Mouse (Mus musculus) mouse embryonic stem cell (cell line): ENCODE data around the gene Farp1.
"Not testable (repeated sequence)": the region's sequence is repeated elsewhere in the genome, so short reads cannot be mapped to it uniquely, and the experiment has no call there.

ENCODE experiments used
- in situ Hi-C, 2 experiments: fragments of 300-500 bp; cut with MboI; formaldehyde crosslinking; loops; 1 replicate in 1 of 2; 3 replicates in 1 of 2; pipeline ENCODE4 v1.14.3; 2019 to 2020; ENCODE audit warnings: low sequenced_read_pairs in 2 of 2, low pct_unique_long_range_greater_than_20kb in 1 of 2, mixed read lengths in 1 of 2; ENCODE audit not compliant: unreplicated experiment in 1 of 2

The Farp1 gene

DNA sequence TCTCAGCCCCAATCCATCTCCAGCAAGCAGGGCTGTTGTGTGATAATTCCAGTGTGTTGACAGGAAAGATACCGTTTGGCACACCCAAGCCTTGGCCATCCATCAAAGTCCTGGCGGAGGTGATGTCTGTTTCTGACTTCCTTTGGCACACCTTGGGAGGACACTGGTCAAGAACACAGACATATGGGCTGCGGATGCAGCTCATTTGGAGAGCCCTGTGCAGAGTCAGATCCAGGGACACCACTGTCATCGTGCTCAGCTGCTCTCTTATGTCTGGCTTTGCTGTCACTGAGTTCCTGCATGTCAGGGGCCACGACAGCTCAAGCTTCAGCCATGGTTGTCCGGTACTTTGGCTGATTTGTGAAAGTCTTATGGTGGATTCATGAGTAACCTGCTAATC is 12.8 kb downstream of the Farp1 start:
- in situ Hi-C loops: no loop called here

- in situ Hi-C loops: not testable (repeated sequence)
Observed at GRCm38 (mm10) chr14:121051002-121051401, 16.0 kb downstream of the Farp1 start.

DNA sequence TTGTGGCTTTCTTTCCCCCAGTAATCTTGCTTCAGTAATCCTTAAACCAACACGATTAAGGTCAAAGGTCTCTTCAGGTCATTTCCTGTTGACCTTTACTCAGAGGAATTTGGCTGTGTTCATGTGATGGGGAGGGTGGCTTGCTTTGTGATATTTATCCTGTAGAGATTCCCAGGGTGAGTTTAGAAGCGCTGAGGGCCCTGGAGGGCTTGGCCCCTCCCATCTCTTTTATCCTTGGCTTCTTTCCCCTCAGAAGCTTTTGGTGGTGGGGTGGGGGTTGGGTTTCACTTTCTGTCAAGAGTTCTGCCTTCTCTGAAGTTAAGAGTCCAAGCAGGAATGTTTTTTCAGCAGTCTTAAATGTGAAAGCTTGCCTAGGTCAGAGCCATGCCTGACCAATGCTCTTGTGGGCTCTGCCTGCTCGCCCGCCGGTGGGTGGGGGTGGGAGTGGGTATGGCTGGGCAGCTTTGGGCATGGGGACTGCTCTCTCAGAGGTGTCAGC is 18.1 kb downstream of the Farp1 start:
- in situ Hi-C loops: no loop called here

DNA sequence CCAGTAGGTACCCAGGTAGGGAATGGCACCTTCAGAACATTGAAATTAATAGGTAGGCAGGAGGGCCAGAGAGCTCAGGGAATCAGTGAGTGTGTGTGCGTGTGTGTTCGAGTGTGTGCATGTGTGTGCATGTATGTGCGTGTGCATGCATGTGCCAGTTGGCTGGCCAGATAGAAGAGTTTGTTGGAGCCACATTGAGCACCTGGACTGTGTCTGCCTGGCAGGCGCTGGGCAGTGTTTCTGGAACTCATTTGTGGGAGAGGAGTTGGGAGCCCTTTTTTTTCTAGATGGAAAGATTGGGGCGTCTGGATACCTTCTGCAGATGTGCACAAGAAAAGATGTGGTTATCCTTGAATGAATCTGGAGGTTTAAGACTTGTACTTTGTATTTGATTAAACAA is 19.1 kb downstream of the Farp1 start:
- in situ Hi-C loops: no loop called here

DNA sequence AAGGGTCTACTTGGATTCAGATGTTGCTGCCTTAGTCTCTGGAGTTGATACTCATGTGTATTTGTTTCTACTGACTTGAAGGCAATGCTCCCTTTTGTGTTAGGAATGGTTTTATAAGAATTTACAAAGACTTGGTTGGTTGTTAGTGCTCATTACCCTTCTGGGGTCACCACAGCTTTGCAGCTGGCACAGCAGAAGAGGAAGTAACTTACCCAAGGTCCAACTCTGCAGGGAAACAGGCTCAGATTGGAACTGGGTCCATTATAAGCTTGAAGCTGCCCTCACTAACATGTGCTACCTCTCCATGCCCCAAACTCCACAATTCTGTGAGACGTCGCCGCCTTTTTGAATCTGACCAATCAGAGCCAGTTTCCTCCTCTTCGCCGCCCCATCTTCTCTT is 22.8 kb downstream of the Farp1 start:
- in situ Hi-C loops: no loop called here

DNA sequence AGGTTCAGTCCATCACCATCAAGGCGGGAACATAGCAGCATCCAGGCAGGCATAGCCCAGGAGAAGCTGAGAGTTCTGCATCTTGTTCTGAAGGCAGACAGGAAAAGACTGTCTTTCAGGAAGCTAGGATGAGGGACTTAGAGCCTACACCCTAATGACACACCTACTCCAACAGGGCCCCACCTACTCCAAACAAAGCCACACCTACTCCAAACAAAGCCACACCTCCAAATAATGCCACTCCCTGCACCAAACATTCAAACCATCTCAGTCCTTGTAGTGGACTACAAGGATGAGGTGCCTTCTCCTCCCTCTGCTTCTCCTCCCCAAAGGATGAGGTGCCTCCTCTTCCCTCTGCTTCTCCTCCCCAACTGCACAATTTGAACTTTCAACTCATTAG is 23.5 kb downstream of the Farp1 start:
- in situ Hi-C loops: no loop called here

DNA sequence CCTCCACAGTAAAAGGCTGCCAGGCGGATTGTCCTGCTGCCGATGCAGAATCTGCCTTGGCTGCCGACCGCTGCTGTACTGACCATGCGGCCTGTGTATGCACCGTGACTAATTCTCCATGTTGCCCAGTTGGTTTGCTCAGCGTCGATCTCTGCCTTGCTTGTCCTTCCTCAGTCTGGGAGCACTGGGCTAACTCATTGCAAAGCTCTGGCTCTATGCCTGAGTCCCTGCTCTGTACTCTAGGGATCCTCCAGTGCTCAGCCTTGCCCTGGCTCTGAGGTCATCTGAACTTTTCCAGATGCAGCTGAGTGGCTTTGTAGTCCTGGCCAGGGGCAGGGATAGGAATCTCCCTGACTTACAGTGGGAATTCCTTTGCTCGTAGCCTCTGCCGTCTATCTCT is 24.3 kb downstream of the Farp1 start:
- in situ Hi-C loops: no loop called here

GRCm38 (mm10) chr14:121060484-121060883 is 25.5 kb downstream of the Farp1 start:
- in situ Hi-C loops: no loop called here

GRCm38 (mm10) chr14:121061686-121062085 is 26.7 kb downstream of the Farp1 start:
- in situ Hi-C loops: no loop called here

- in situ Hi-C loops: no loop called here
Observed at GRCm38 (mm10) chr14:121062238-121063082, 27.5 kb downstream of the Farp1 start.

DNA sequence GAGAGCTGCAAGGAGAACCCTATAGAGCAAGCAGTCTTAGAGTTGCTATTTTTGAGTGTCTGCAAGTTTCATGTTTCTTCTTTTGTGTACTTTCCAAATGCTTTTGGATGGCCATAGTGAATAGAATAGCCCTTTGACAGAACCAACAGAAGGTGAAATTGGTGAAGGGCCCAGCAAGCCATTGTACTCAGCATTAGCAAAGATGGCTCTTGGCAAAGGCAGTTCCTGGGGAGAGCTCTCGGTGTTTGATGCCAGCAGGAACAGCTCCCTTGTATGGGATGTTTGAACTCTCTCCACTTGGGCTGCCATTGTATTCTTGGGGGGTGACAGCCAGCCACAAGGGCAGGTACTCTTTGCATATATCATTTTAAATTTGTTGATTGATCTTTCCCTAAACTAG is 29.7 kb downstream of the Farp1 start:
- in situ Hi-C loops: no loop called here

DNA sequence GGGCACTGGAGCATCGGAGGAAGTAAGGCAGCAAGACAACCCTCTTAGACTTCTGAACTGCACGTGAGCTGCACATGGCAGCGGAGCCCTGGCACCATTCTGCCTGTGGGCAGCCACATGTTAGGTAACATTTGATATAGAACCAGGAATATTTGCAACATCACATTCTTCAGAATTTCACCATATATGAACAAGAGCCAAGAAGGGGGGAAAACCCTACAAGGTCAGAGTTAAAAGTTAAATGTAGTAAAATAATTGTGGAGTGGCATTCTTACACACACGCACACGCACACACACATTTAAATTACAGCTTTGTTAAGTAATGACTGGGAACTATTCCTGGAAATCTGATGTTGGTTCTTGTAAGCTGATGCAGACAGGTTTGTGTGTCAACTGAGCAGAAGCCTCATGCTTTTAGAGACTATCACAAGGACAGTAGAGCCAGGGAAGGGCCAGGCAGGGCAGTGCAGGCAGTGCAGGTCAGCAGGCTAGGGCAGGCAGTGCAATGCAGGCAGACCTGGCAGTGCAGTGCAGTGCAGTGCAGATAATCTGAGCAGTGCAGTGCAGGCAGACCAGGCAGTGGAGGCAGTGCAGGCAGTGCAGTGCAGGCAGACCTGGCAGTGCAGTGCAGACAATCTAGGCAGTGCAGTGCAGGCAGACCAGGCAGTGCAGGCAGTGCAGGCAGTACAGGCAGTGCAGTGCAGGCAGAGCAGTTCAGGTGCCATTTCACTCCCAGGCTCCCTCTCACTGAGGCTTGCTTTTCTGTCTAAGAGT is 38.3 kb downstream of the Farp1 start:
- in situ Hi-C loops: no loop called here

- in situ Hi-C loops: no loop called here
Observed at GRCm38 (mm10) chr14:121074197-121074734, 39.3 kb downstream of the Farp1 start.

- in situ Hi-C loops: no loop called here
Observed at GRCm38 (mm10) chr14:121080739-121081138, 45.7 kb downstream of the Farp1 start.

GRCm38 (mm10) chr14:121082341-121082740 is 47.3 kb downstream of the Farp1 start:
- in situ Hi-C loops: no loop called here

- in situ Hi-C loops: no loop called here
Observed at GRCm38 (mm10) chr14:121082793-121083192, 47.8 kb downstream of the Farp1 start.

DNA sequence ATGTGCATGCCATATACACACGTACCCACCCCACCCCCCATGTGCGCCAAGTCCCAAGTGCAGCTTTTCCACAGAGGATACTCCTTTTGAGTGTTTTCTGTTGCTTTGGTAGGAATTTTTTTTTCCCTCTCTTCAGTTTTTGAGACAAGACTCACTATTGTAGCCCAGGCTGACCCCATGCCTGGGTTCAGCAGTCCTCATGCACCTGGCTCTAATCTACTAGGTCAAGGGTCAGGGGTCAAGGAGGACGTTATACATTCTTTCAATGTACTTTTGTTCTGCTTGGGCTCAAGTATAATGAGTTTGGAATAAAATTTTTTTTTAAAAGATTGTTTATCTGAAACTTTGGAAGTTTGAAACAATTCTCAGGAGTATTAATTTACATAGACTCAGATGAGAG is 48.4 kb downstream of the Farp1 start:
- in situ Hi-C loops: no loop called here

DNA sequence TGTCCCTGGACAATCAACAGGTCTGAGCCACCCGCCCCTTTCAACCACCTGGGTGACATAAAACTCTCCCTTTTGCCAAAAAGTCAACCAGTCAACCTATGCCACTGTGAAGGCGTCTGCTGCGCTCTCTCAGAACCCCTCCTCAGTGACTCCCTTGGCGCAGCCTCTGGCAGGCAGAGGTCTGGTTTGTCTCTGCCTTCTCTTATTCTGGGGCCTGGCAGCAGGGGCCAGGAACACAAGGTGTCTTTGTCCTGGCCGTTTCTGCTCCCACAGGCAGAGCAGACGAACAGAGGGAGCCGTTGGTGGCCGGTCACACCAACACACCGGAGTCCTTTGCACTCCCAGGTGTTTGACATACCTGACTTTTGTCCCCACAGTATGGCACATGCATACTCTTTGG is 57.5 kb downstream of the Farp1 start:
- in situ Hi-C loops: no loop called here

DNA sequence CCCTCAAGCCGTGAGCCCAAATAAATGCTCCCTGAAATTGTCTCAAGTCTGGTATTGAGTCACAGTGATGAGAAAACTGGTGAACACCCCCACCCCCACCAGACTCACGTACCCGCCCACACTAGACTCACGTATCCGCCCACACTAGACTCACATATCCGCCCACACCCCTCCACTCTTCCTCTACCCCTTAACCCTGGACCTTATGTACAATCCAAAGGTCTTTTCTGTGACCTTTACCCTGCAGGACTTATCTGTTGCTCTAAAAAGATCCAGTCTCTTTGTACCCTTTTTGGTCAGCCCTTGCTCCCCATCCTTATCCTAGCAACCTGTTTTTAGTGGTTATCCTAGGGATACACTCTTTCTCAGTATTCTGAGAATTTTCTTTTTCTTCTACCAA is 58.9 kb downstream of the Farp1 start:
- in situ Hi-C loops: no loop called here
